Mouse (Mus musculus) midbrain, embryonic 15.5 days (tissue): ENCODE measurements around the gene Rpusd1. TPM values are rescaled to one million over a fixed set of nuclear protein-coding genes. Genes with fewer than 3 reads are reported as not detected.

Experiments used
- ATAC-seq: fragments of 200-750 bp; cut with Nextera tagmentation; replicated peaks from 2 replicates; pipeline ENCODE4 v1.8.0; 2017; ENCODE audit warnings: moderate TSS enrichment
- H3K27ac ChIP-seq: fragments of 300-500 bp; sonication (generic); 2 replicates; pipeline ENCODE4 v1.5.1; 2015; ENCODE audit warnings: mild to moderate bottlenecking, inconsistent platforms
- H3K27me3 ChIP-seq: fragments of 300-500 bp; sonication (generic); replicated peaks from 2 replicates; pipeline ENCODE4 v1.6.1; 2015; ENCODE audit warnings: inconsistent platforms
- H3K36me3 ChIP-seq: fragments of 300-500 bp; sonication (generic); replicated peaks from 2 replicates; pipeline ENCODE4 v1.6.1; 2015; ENCODE audit warnings: inconsistent platforms
- H3K4me1 ChIP-seq: fragments of 300-500 bp; sonication (generic); 2 replicates; pipeline ENCODE4 v1.6.1; 2015; ENCODE audit warnings: inconsistent platforms
- H3K4me2 ChIP-seq: fragments of 300-500 bp; sonication (generic); 2 replicates; pipeline ENCODE4 v1.6.1; 2015; ENCODE audit warnings: inconsistent platforms, mild to moderate bottlenecking, moderate library complexity
- H3K4me3 ChIP-seq: fragments of 300-500 bp; sonication (generic); 2 replicates; pipeline ENCODE4 v1.5.1; 2015; ENCODE audit warnings: mild to moderate bottlenecking, inconsistent platforms
- H3K9ac ChIP-seq: fragments of 300-500 bp; sonication (generic); 2 replicates; pipeline ENCODE4 v1.6.1; 2015; ENCODE audit warnings: mild to moderate bottlenecking, inconsistent platforms
- H3K9me3 ChIP-seq: fragments of 300-500 bp; sonication (generic); 2 replicates; pipeline ENCODE4 v1.6.1; 2016; ENCODE audit warnings: inconsistent platforms
- WGBS: fragments of 180-500 bp; shearing (Covaris S2); methylation state at CpG from one replicate; pipeline ENCODE4 v1.1.7; 2015; ENCODE audit warnings: mixed read lengths; 5-methylcytosine and 5-hydroxymethylcytosine counted together
- microRNA-seq: library from miRNA; unstranded; fragments of <30 nt; microRNA quantifications from one replicate; pipeline ENCODE4, GENCODE M21; 2016
- polyA plus RNA-seq: library from polyadenylated mRNA; unstranded; fragments of >200 nt; fragmentation: Nextera tagmentation; extraction: Ambion mirVana; gene quantifications from 2 replicates; pipeline ENCODE4 v1.2.1, GENCODE M21; 2015

Gene Rpusd1
- polyA plus RNA-seq, 1 experiment from 2014 or later: 27.7 TPM

DNA sequence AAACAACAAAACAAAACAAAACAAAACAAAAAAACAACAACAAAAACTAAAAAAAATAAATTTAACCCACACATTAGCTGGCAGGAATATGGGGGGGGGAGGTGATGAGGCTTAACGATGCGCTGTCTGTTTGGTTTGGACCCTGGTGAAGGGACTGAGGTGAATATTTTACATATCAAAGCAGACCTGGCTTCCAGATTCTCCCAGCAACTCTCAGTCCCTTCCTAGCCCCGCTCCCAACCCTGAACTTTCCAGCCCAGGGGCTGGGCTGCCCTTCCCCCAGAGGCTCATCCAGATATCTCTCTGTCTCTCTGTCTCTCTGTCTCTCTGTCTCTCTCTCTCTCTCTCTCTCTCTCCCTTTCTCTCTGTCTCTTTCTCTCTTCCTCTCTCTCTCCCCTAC lies 35.1 kb downstream of the Rpusd1 start:
- 37% methylated on average over 3 of the region's 3 CpGs for WGBS
- Histone ChIP-seq H3K9me3 (no peaks in the 10 kb centered on the region), H3K4me3 (no peak overlapping the region), H3K9ac (no peak overlapping the region), H3K27ac (no peak overlapping the region), H3K4me1 (no peaks in the 10 kb centered on the region), H3K27me3 (peaks cover 3% of the 10 kb centered on the region; the same call in 1 of the 2 replicates), H3K4me2 (no peak overlapping the region), H3K36me3 (no peaks in the 10 kb centered on the region)
- no peak for ATAC-seq

DNA sequence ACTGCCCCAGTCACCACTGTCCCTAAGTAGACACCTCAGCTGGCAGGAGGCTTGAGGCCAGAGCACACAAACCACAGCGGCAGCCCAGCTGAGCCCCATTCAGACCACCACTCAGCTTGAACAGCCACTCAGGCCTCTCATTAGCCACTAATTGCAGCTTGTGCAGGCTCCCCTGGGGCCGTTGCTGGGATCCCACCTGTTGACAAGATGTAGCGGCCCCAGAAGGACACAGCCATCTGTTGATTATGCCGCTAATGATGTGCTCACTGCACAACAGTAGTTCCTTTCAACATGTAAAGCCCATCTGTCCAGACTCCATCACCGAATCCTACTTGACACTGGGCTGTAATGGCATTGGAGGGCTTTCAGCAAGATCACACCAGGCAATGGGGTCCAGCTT lies 38.4 kb downstream of the Rpusd1 start:
- Histone ChIP-seq H3K4me2 (no peak overlapping the region), H3K36me3 (no peaks in the 10 kb centered on the region), H3K4me3 (no peak overlapping the region), H3K9me3 (no peaks in the 10 kb centered on the region), H3K9ac (no peak overlapping the region), H3K27ac (no peak overlapping the region), H3K4me1 (no peaks in the 10 kb centered on the region), H3K27me3 (peaks cover 3% of the 10 kb centered on the region; the same call in 1 of the 2 replicates)
- WGBS: 48% methylated on average over 5 of the region's 5 CpGs
- no peak for ATAC-seq

DNA sequence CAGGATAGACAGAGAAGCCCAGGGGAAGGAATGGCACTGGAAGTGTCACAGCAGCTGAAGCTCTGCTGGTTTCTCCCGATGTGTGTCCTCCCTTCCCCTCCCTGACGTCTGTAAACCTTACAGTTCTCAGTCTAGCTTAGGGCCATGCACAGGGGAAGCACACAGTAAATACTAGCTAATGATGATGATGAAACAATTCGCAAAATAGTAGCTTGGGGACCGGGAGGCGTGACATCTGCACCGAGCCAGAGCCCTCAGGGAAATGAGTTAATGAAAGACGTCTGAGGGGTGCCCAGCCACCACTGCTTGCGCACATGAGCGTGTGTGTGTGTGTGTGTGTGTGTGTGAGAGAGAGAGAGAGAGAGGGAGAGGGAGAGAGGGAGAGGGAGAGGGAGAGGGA lies 41.9 kb downstream of the Rpusd1 start:
- no peak overlapping the region for H3K4me2 ChIP-seq
- no peaks in the 10 kb centered on the region for H3K9me3 ChIP-seq
- H3K36me3 ChIP-seq: no peaks in the 10 kb centered on the region
- no peak overlapping the region for H3K4me3 ChIP-seq
- ATAC-seq: no peak
- no peak overlapping the region for H3K9ac ChIP-seq
- peaks cover 7% of the 10 kb centered on the region for H3K4me1 ChIP-seq
- H3K27ac ChIP-seq: no peak overlapping the region
- H3K27me3 ChIP-seq: 0 out of 2 replicates have a peak, but pooled peaks cover 3% of the 10 kb centered on the region
- 57% methylated on average over 9 of the region's 9 CpGs for WGBS

DNA sequence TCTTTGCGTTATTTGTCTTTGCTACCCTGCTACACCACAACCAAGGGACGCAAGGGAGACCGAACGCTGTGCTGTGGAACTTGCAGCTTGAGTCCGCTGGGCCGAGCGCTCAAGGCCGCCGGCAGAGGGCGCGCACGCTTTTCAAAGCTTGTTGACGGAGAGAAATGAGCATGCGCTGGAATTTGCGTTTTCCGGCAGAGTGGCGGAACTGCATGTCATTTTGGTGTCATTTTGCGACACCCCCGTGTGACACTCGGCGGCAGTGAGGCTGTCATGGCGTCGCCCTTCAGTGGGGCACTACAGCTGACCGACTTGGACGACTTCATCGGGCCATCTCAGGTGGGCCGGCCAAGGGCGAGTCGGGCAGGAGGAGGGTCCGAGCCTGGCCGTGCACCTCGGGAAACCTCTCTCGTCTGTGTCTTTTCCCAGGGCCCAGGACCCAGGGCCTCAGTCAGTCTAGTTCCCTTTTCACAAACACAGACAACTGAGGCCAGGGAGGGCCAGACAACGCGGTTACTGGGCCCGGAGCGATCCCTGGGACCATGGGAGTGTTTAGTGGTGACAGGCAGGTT lies 46.2 kb downstream of the Rpusd1 start, which contains the start of gene Narfl:
TSS of gene Narfl (plus strand) at position 228 of the 572 bp plus-strand sequence.
- H3K27ac ChIP-seq: no peak within 1 kb of the TSS

DNA sequence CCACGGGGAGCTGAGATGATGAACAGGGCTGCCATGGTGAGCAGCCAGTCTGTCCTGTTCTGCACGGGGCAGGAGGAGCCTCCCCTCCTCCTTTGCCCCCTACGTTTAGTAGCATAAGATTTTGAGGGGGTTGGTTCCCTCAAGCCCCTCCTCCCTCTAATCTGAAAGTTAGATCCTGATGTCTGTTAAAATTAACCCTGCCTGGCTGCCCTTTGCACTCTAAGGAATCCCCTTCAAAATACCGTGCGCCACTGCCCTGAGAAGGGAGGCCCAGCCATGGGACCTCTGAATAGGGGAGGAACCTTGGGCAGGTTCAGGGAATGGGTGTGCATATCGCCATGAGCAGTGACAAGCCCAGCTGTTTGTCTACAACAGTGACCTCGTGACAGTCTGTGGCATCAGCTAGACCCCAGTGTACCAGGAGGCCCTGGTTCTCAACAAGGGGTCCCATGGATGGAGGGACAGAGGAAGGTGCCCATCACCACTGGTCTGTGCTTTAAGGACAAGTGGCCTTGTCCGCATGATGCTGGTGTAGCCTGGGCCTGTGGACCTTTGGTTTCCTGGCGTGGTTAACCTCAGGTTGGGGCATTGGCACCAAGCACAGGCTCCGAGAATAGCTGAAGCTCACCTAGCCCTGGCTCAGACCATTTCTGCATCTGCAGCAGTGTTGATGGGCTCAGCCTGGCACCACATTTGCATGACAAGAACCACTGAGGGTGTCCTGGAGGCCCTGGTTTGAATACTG lies 48.0 kb downstream of the Rpusd1 start:
- no peak overlapping the region for H3K9ac ChIP-seq
- no peaks in the 10 kb centered on the region for H3K9me3 ChIP-seq
- no peak overlapping the region for H3K4me3 ChIP-seq
- peaks cover 12% of the 10 kb centered on the region for H3K4me1 ChIP-seq
- WGBS: 81% methylated on average over 10 of the region's 10 CpGs
- no peak overlapping the region for H3K4me2 ChIP-seq
- no peaks in the 10 kb centered on the region for H3K27me3 ChIP-seq
- ATAC-seq: no peak
- no peak overlapping the region for H3K27ac ChIP-seq
- H3K36me3 ChIP-seq: no peaks in the 10 kb centered on the region

More for the DNA sequence above, 46.2 kb downstream of the Rpusd1 start, which contains the start of gene Narfl:
- peak within 1 kb of the TSS; percentile 77 for H3K9ac ChIP-seq
- H3K4me3 ChIP-seq: peak within 1 kb of the TSS; percentile 71
- H3K4me1 ChIP-seq: peaks cover 12% of the 10 kb centered on the region
- H3K9me3 ChIP-seq: no peaks in the 10 kb centered on the region
- H3K27me3 ChIP-seq: no peaks in the 10 kb centered on the region
- H3K36me3 ChIP-seq: no peaks in the 10 kb centered on the region
- peak within 1 kb of the TSS; percentile 64 for H3K4me2 ChIP-seq
- WGBS: under 1% methylated on average over 37 of the region's 37 CpGs
- peak; percentile 84 for ATAC-seq

DNA sequence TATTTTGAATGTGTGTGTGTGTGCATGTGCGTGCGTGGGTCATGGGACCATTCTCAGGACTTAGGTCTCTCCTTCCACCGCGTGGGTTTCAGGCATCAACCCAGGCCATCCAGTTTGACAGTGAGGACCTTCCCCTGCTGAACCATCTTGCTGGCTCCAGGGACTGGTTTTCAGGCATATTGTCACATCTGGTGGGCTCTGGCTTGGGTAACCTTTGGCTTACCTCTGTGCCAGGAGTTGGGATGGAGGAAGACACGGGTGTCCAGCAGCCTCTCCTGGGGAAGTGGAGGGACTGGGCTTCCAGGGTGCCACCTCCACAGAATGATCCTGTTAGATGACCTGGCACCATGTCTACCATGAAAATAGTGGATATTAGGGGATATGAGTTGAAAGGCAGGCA lies 50.5 kb downstream of the Rpusd1 start:
- H3K4me1 ChIP-seq: peaks cover 12% of the 10 kb centered on the region
- no peak overlapping the region for H3K4me2 ChIP-seq
- H3K36me3 ChIP-seq: peaks cover 11% of the 10 kb centered on the region; the same call in 1 of the 2 replicates
- WGBS: 92% methylated on average over 5 of the region's 5 CpGs
- H3K9me3 ChIP-seq: no peaks in the 10 kb centered on the region
- H3K4me3 ChIP-seq: no peak overlapping the region
- H3K27ac ChIP-seq: no peak overlapping the region
- H3K27me3 ChIP-seq: no peaks in the 10 kb centered on the region
- no peak overlapping the region for H3K9ac ChIP-seq
- no peak for ATAC-seq

Small RNA genes lying within 50 kb of the gene (microRNA-seq; reads per million reads assigned to microRNA genes)
- gene Gm25083 (not detected), gene Mir6966 (not detected)

Other genes starting within 250 kb of the Rpusd1 start
- 0.32 and 0.98 TPM in 2 replicates for gene Sstr5, start 230.4 kb upstream of the Rpusd1 start, polyA plus RNA-seq
- gene Sox8, start 157.0 kb upstream of the Rpusd1 start, polyA plus RNA-seq: 10.7 and 15.2 TPM in 2 replicates
- 23.2 and 24.9 TPM in 2 replicates for gene Lmf1, start 148.6 kb upstream of the Rpusd1 start, polyA plus RNA-seq
- gene Gng13, start 10.5 kb upstream of the Rpusd1 start, polyA plus RNA-seq: 3.5 and 4.0 TPM in 2 replicates
- 5.7 and 6.3 TPM in 2 replicates for gene Chtf18, start 251 bp upstream of the Rpusd1 start, polyA plus RNA-seq
- not detected in 2 replicates for gene Mslnl, start 8.4 kb downstream of the Rpusd1 start, polyA plus RNA-seq
- 0.32 and 0.43 TPM in 2 replicates for gene Msln, start 26.7 kb downstream of the Rpusd1 start, polyA plus RNA-seq
- 30.3 and 32.6 TPM in 2 replicates for gene Narfl, start 46.1 kb downstream of the Rpusd1 start, polyA plus RNA-seq
- 160 TPM in 2 replicates for gene Haghl, start 58.0 kb downstream of the Rpusd1 start, polyA plus RNA-seq
- gene Ccdc78, start 58.9 kb downstream of the Rpusd1 start, polyA plus RNA-seq: 0.24 and 0.44 TPM in 2 replicates
- gene Fam173a, start 65.2 kb downstream of the Rpusd1 start, polyA plus RNA-seq: 92.6 and 93.7 TPM in 2 replicates
- gene AC134908.4, start 68.0 kb downstream of the Rpusd1 start, polyA plus RNA-seq: 1.3 TPM in 1 of 2 replicates, not detected in the other
- 32.6 and 36.3 TPM in 2 replicates for gene Metrn, start 69.5 kb downstream of the Rpusd1 start, polyA plus RNA-seq
- gene Fbxl16, start 81.4 kb downstream of the Rpusd1 start, polyA plus RNA-seq: 50.8 and 50.9 TPM in 2 replicates
- 35.2 and 36.7 TPM in 2 replicates for gene Wdr24, start 96.0 kb downstream of the Rpusd1 start, polyA plus RNA-seq
- 61.9 and 63.0 TPM in 2 replicates for gene Jmjd8, start 101.2 kb downstream of the Rpusd1 start, polyA plus RNA-seq
- 373 and 381 TPM in 2 replicates for gene Stub1, start 105.7 kb downstream of the Rpusd1 start, polyA plus RNA-seq
- 54.8 and 57.8 TPM in 2 replicates for gene Rhbdl1, start 109.6 kb downstream of the Rpusd1 start, polyA plus RNA-seq
- gene Gm20683, start 114.1 kb downstream of the Rpusd1 start, polyA plus RNA-seq: 14.2 and 14.7 TPM in 2 replicates
- 17.2 and 18.3 TPM in 2 replicates for gene Rhot2, start 117.2 kb downstream of the Rpusd1 start, polyA plus RNA-seq
- 19.7 and 23.3 TPM in 2 replicates for gene Wdr90, start 133.8 kb downstream of the Rpusd1 start, polyA plus RNA-seq
- 18.5 and 19.8 TPM in 2 replicates for gene Mcrip2, start 141.1 kb downstream of the Rpusd1 start, polyA plus RNA-seq
- 70.5 and 71.1 TPM in 2 replicates for gene Mettl26, start 147.4 kb downstream of the Rpusd1 start, polyA plus RNA-seq
- 0.47 and 0.54 TPM in 2 replicates for gene Wfikkn1, start 153.2 kb downstream of the Rpusd1 start, polyA plus RNA-seq
- 56.7 and 57.5 TPM in 2 replicates for gene Rab40c, start 192.1 kb downstream of the Rpusd1 start, polyA plus RNA-seq
- gene Pigq, start 217.3 kb downstream of the Rpusd1 start, polyA plus RNA-seq: 71.9 and 75.8 TPM in 2 replicates
- 0.73 and 0.80 TPM in 2 replicates for gene Nhlrc4, start 217.3 kb downstream of the Rpusd1 start, polyA plus RNA-seq
- gene A930017K11Rik, start 224.9 kb downstream of the Rpusd1 start, polyA plus RNA-seq: 3.1 and 6.1 TPM in 2 replicates